In genomic region chr5:65858898-65859297, GRCm38 (mm10) we compare ENCODE assay signal across 14 mouse cellular contexts. TPM values are rescaled to one million over a fixed set of nuclear protein-coding genes. Genes with fewer than 3 reads are reported as not detected.
DNase-seq lines count a peak whose midpoint lies in the region; ATAC-seq and TF ChIP-seq lines count a peak whose summit lies in the region.
"Had no signal": no experiment of that assay in that cellular context is flagged by ENCODE, and none has a peak within 500 bp of the region (broad histone marks: within the 10 kb centered on the region; RNA-seq: fewer than 3 reads in every experiment).

No protein-coding gene starts in this region.

- ATAC-seq in heart, embryonic 13.5 days (ENCODE audit: extremely low read depth, insufficient number of reproducible peaks, low FRiP score, low TSS enrichment): no peak
- ATAC-seq in lung, postnatal 0 days: 0 out of 2 replicates have a peak, but pooled peaks have one; percentile 30
- ATAC-seq: forebrain, embryonic 15.5 days; midbrain, embryonic 15.5 days had no signal

- peak overlapping the region; percentile 35 for H3K4me2 ChIP-seq in heart, embryonic 13.5 days
- H3K4me2 ChIP-seq in lung, postnatal 0 days (replicated peaks; ENCODE audit: low read depth, low read length): no peak overlapping the region
- H3K4me2 ChIP-seq: forebrain, embryonic 15.5 days; liver, embryonic 11.5 days; midbrain, embryonic 15.5 days had no signal

- peak overlapping the region; percentile 24; the same call in 1 of the 2 replicates for H3K9ac ChIP-seq in heart, embryonic 13.5 days
- no peak overlapping the region for H3K9ac ChIP-seq in lung, postnatal 0 days (replicated peaks; ENCODE audit: low read depth)
- H3K9ac ChIP-seq: forebrain, embryonic 15.5 days; midbrain, embryonic 15.5 days had no signal

- no peaks in the 10 kb centered on the region for H3K36me3 ChIP-seq in heart, embryonic 13.5 days
- no peaks in the 10 kb centered on the region for H3K36me3 ChIP-seq in thymus, adult 2 months (ENCODE audit: control insufficient read depth, insufficient read depth, low read length)
- no peaks in the 10 kb centered on the region for H3K36me3 ChIP-seq in lung, postnatal 0 days (ENCODE audit: insufficient read depth, low read length)
- H3K36me3 ChIP-seq: forebrain, embryonic 15.5 days; midbrain, embryonic 15.5 days had no signal

- no peak for TF ChIP-seq EP300 in lung, postnatal 0 days (IDR thresholded peaks at IDR 0.05)

- no peaks in the 10 kb centered on the region for H3K9me3 ChIP-seq in heart, embryonic 13.5 days
- H3K9me3 ChIP-seq in lung, postnatal 0 days (ENCODE audit: low read length): no peaks in the 10 kb centered on the region
- H3K9me3 ChIP-seq: forebrain, embryonic 15.5 days; midbrain, embryonic 15.5 days had no signal

- no peak for TF ChIP-seq POLR2A in thymus, adult 2 months (IDR thresholded peaks at IDR 0.05; ENCODE audit: control insufficient read depth, extremely low read depth, insufficient read depth, low read length, poor library complexity)

- peak overlapping the region; percentile 69 for H3K27ac ChIP-seq in heart, embryonic 13.5 days (replicated peaks)
- peak overlapping the region; percentile 95 for H3K27ac ChIP-seq in thymus, adult 2 months (ENCODE audit: control insufficient read depth, insufficient read depth, low read length)
- no peak overlapping the region for H3K27ac ChIP-seq in lung, postnatal 0 days (ENCODE audit: low read length)
- H3K27ac ChIP-seq: forebrain, embryonic 15.5 days; midbrain, embryonic 15.5 days had no signal

- H3K4me3 ChIP-seq in heart, embryonic 13.5 days: no peak overlapping the region
- peak overlapping the region; percentile 38 for H3K4me3 ChIP-seq in thymus, adult 2 months (ENCODE audit: control insufficient read depth, insufficient read depth, low read length)
- no peak overlapping the region for H3K4me3 ChIP-seq in lung, postnatal 0 days (ENCODE audit: low read depth, low read length)
- H3K4me3 ChIP-seq: forebrain, embryonic 15.5 days; midbrain, embryonic 15.5 days had no signal

- no peak for TF ChIP-seq CTCF in thymus, adult 2 months (IDR thresholded peaks at IDR 0.05; ENCODE audit: borderline replicate concordance, control insufficient read depth, extremely low read depth, insufficient read depth, low read length, poor library complexity)
- TF ChIP-seq CTCF in lung, postnatal 0 days (IDR thresholded peaks at IDR 0.05): no peak

- intact Hi-C loops in heart, postnatal 25 days (cut with DNase I): no loop called here
- intact Hi-C loops in left cerebral cortex, postnatal 25 days (cut with DNase I): no loop called here

- WGBS in heart, embryonic 13.5 days: 28% methylated on average over 12 of the region's 12 CpGs
- WGBS in thymus, adult 2 months: 13% methylated on average over 12 of the region's 12 CpGs
- 33% methylated on average over 12 of the region's 12 CpGs for WGBS in lung, postnatal 0 days

- H3K4me1 ChIP-seq in heart, embryonic 13.5 days: peaks cover 22% of the 10 kb centered on the region
- peaks cover 31% of the 10 kb centered on the region for H3K4me1 ChIP-seq in thymus, adult 2 months (replicated peaks; ENCODE audit: control insufficient read depth, insufficient read depth, low read length)
- no peaks in the 10 kb centered on the region for H3K4me1 ChIP-seq in lung, postnatal 0 days (ENCODE audit: insufficient read depth, low read depth, low read length)
- H3K4me1 ChIP-seq: forebrain, embryonic 15.5 days; midbrain, embryonic 15.5 days had no signal

- no peak for DNase-seq in heart, postnatal 25 days (ENCODE audit: low spot score)
- peak; percentile 50 for DNase-seq in thymus, adult 2 months
- no peak for DNase-seq in thymus, adult 18-20 months
- peak; percentile 51 for DNase-seq in lung, postnatal 0 days (ENCODE audit: low spot score)
- no peak for DNase-seq in cerebellum, adult 18-20 months
- DNase-seq in testis, postnatal 14 days (ENCODE audit: low spot score): no peak
- DNase-seq in left cerebral cortex, postnatal 25 days (ENCODE audit: low spot score in 2 of 2): no peak
- DNase-seq: adrenal gland, postnatal 25 days; cerebellum, postnatal 36 days; kidney, adult 18-20 months had no signal

- no peaks in the 10 kb centered on the region for H3K27me3 ChIP-seq in heart, embryonic 13.5 days (replicated peaks)
- H3K27me3 ChIP-seq in thymus, adult 2 months (ENCODE audit: control insufficient read depth, insufficient read depth, low read length): no peaks in the 10 kb centered on the region
- H3K27me3 ChIP-seq in lung, postnatal 0 days (replicated peaks; ENCODE audit: insufficient read depth, low read length): no peaks in the 10 kb centered on the region
- H3K27me3 ChIP-seq: forebrain, embryonic 15.5 days; midbrain, embryonic 15.5 days had no signal

RNA-seq across cellular contexts. Expression of gene Rhoh, which starts 2.1 kb away (rescaled TPM):
- polyA plus RNA-seq in heart, embryonic 13.5 days (2015; fragmentation: Nextera tagmentation; extraction: Ambion mirVana): 0.86 and 0.99 TPM in 2 replicates
- under 1 TPM; 0.42 to 0.87 TPM for total RNA-seq in heart, postnatal 25 days (2021)
- 132 and 135 TPM in 2 replicates for polyA plus RNA-seq in thymus, adult 2 months (2012; rRNA removed)
- polyA plus RNA-seq in lung, postnatal 0 days (2015; fragmentation: Nextera tagmentation; extraction: Ambion mirVana): 0.90 and 0.98 TPM in 2 replicates
- 1 to 10 TPM in 1 of 2 experiments, under 1 TPM in 1; 0.69 to 1.1 TPM for total RNA-seq in left cerebral cortex, postnatal 25 days (2021)

Comparison
In these comparisons a context has a peak if more than half of its experiments do, and no peak if none do; other contexts are left out.
1. DNase-seq: peak in thymus, adult 2 months (single experiment) and lung, postnatal 0 days (single experiment); none in heart, postnatal 25 days (single experiment), thymus, adult 18-20 months (0 of 2), cerebellum, adult 18-20 months (0 of 2), testis, postnatal 14 days (single experiment) and left cerebral cortex, postnatal 25 days (0 of 2).
2. RNA of gene Rhoh, which starts 2.1 kb away (polyA plus RNA-seq): 132 to 135 TPM in thymus, adult 2 months; 0.90 to 0.98 TPM in lung, postnatal 0 days and 0.86 to 0.99 TPM in heart, embryonic 13.5 days; every median in the first group is over 10 times any median in the second.